Mouse (Mus musculus) erythroblast, embryonic 14.5 days (primary cell): ENCODE measurements around the gene Prdm8.

Experiments
- GATA1 ChIP-seq: IDR thresholded peaks from 2 replicates; pipeline ENCODE4 v1.6.1; 2012; ENCODE audit warnings: low read length, inconsistent platforms, mixed read lengths
- TAL1 ChIP-seq: IDR thresholded peaks from 3 replicates; pipeline ENCODE4 v1.6.1; 2012; ENCODE audit warnings: low read length, inconsistent platforms, mixed read lengths

DNA sequence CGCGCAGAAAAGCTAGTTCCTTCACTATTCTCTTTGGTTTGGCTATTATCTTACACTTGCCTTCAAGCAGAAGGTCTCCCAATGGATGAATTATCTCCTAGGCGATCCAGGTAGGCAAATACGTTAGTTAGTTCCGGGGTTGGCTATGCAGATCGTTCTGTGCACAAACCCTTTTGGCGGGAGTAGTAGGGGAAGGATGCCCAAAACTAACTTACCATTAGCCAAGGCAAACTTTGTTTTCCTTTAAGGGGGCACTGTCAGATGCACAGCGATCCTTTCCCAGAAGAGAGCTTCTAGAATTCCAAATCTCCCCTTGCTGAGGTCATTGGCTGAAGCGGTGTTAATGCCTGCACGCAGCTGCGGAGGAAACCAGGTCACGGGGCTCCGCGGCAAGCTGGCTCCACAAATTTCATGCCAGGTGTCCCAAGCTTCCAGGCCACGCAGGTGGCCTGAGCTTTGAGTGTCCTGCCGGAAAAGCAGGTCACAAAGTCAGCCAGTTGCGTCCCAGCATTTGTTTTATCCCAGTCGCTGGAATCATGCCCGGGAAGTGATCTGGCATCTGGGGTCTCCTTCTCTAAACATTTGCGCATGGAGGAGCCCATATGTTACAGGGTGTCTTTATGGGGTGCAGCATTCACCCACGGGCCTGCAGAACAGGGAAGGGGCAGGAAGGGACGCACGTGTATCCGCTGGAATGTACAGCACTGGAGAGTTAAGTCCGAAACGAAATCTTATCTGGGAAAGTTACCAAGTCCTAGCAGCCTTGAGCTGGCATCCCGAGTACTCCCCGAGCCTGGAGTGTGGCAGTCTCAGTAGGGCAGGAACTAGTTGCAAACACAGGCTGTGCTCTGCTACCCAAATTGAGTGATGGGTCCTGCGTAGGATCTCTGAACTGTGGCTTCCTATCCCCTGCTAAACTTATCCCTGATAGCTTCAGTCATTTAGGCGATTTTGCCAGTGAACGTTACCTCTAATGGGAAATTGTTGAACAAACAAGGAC lies 22.5 kb downstream of the Prdm8 start:
- TF ChIP-seq TAL1 (no peak), GATA1 (no peak)
